Mouse (Mus musculus): ENCODE data around the gene Ubqln1. TPM values are rescaled to one million over a fixed set of nuclear protein-coding genes. Genes with fewer than 3 reads are reported as not detected.

Ubqln1 gene
- total RNA-seq (2021), result 10 to 100 TPM; 51.4 to 53.2 TPM
- long read RNA-seq, experiment 1, transcript Ubqln1-202 (10 exons, 3,561 nt), result major isoform, 55 of 91 reads
- long read RNA-seq, experiment 1, transcript Ubqln1-201 (11 exons, 3,686 nt), result minor isoform, 23 of 91 reads
- long read RNA-seq, experiment 1, partial matches to known transcripts, result 6 of 91 reads
- long read RNA-seq, experiment 1, other reads (novel, unspliced or antisense), result 7 of 91 reads
- long read RNA-seq, experiment 2, transcript Ubqln1-201 (11 exons, 3,686 nt), result minor isoform, 33 of 80 reads
- long read RNA-seq, experiment 2, transcript Ubqln1-202 (10 exons, 3,561 nt), result major isoform, 38 of 80 reads
- long read RNA-seq, experiment 2, partial matches to known transcripts, result 1 of 80 reads
- long read RNA-seq, experiment 2, other reads (novel, unspliced or antisense), result 8 of 80 reads

- DNase-seq, result peak; percentile 92 to 93
- intact Hi-C loops (cut with DNase I), result no loop called here
These were observed at the start of gene Ubqln1 for GRCm38 (mm10) chr13:58215592-58216341. Gene Ubqln1, minus strand, starts transcription at chr13:58215653.

DNA sequence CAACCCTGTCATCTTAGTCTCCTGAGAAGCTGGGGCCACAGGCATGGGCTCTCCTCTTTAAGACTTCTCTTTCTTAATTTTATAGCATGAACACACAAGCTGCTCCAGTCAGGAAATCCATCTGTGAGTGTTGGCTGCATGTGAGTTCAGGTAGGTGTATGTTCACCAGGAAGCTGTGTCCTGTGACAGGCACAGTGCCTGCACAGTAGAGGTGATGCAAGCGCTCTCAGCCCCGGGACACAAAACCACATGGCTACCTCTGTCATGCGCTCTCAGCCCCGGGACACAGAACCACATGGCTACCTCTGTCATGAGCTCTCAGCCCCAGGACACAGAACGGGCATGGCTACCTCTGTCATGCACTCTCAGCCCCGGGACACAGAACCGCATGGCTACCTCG is 48.1 kb upstream of the Ubqln1 start:
- intact Hi-C loops (cut with DNase I), result no loop called here
- no peak for DNase-seq

- intact Hi-C loops (cut with DNase I), result no loop called here
- DNase-seq, result no peak
These were observed 46.2 kb upstream of the Ubqln1 start for GRCm38 (mm10) chr13:58261674-58262073.

DNA sequence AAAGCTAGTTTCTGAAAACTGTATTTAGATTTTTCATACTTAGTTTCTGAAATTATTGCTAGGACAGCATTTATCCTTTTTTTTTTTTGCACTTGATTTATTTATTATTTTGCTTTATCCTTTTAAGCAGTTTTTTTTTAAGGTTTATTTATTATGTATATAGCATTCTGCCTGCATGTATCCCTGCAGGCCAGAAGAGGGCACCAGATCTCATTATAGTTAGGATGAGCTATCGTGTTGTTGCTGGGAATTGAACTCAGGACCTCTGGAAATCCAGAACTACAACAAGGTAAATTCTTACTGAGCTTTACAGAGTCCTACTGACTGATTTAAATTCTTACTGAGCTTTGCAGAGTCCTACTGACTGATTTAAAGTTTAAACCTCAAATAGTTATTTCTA is 37.8 kb upstream of the Ubqln1 start:
- DNase-seq, result no peak
- intact Hi-C loops (cut with DNase I), result no loop called here

DNA sequence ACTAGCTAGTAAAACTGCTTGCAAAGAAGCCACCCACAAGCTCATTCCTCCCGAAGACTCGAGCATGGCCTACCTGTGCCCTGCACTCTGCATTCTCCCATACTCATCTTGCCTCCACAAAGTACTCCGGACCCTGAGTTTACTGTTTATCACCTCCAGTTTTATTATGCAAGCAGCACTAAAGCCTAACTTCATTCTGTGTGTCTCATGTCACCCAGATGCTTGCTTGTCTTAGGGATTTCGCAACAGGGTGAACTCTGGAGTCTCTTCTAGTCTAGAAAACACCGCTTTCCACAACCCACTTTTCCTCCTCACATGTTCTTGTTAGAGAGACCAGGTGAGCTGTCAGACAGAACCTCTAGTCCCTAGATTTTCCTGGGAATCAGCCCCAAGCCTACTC is 33.5 kb upstream of the Ubqln1 start:
- no peak for DNase-seq
- intact Hi-C loops (cut with DNase I), result no loop called here

GRCm38 (mm10) chr13:58236536-58236935 is 21.1 kb upstream of the Ubqln1 start:
- DNase-seq, result no peak

GRCm38 (mm10) chr13:58232611-58233010 is 17.2 kb upstream of the Ubqln1 start:
- intact Hi-C loops (cut with DNase I), result loop anchor here (1.0 to 5.0 kb wide), 3 partner anchors 45 to 220 kb away; no protein-coding TSS in a partner anchor
- DNase-seq, result peak; percentile 25 to 53

More at GRCm38 (mm10) chr13:58236536-58236935, 21.1 kb upstream of the Ubqln1 start:
- intact Hi-C loops (cut with DNase I), result no loop called here

GRCm38 (mm10) chr13:58232070-58232469 is 16.6 kb upstream of the Ubqln1 start:
- intact Hi-C loops (cut with DNase I), result loop anchor here (1.0 to 5.0 kb wide), 3 partner anchors 45 to 219 kb away; no protein-coding TSS in a partner anchor
- no peak for DNase-seq

GRCm38 (mm10) chr13:58228624-58229023 is 13.2 kb upstream of the Ubqln1 start:
- intact Hi-C loops (cut with DNase I), result no loop called here
- no peak for DNase-seq

- intact Hi-C loops (cut with DNase I), result no loop called here
- DNase-seq, result no peak
These were observed 10.2 kb upstream of the Ubqln1 start for GRCm38 (mm10) chr13:58225694-58226093.

DNA sequence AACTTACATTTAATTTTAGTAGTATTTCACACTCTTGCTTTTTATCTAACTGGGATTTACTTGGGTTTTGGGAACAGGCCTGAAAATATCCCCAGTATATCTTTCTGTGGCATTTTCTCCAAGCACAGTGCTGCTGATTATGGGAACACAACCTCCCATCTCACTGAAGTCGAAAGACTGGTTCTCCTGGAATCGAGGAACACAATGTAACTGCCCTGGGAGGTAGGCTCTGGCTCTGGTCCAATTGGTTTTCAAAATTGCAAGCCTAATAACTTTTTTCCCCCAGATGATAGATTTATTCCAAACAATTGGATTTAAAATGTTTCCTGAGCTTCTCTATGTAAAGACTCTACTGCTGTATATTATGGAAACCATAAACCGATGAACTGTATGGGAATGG is 4.8 kb upstream of the Ubqln1 start:
- intact Hi-C loops (cut with DNase I), result no loop called here
- DNase-seq, result no peak

GRCm38 (mm10) chr13:58217536-58217935 is 2.1 kb upstream of the Ubqln1 start:
- intact Hi-C loops (cut with DNase I), result no loop called here
- DNase-seq, result no peak

GRCm38 (mm10) chr13:58216395-58216794 is 942 bp upstream of the Ubqln1 start:
- intact Hi-C loops (cut with DNase I), result no loop called here
- DNase-seq, result no peak

DNA sequence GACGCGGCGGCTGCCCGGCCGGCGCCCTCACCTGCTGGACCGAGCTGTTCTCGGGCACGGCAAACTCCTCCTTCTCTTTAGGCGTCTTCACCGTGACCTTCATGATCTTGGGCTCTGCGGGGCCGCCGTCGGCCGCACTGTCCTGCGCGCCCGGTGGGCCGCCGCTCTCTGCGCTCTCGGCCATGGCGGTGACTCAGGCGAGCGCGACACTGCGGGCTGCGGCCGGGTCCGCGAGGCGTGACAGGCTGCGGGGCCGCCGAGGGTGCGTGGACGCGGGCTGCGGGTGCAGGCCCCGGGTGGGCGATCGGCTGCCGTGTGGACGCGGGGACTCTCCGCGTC is 231 bp downstream of the Ubqln1 start:
- intact Hi-C loops (cut with DNase I), result no loop called here
- DNase-seq, result no peak

- DNase-seq, result peak in 1 of 2 experiments; percentile 12
- intact Hi-C loops (cut with DNase I), result no loop called here
These were observed 854 bp downstream of the Ubqln1 start for GRCm38 (mm10) chr13:58214346-58215252.

DNA sequence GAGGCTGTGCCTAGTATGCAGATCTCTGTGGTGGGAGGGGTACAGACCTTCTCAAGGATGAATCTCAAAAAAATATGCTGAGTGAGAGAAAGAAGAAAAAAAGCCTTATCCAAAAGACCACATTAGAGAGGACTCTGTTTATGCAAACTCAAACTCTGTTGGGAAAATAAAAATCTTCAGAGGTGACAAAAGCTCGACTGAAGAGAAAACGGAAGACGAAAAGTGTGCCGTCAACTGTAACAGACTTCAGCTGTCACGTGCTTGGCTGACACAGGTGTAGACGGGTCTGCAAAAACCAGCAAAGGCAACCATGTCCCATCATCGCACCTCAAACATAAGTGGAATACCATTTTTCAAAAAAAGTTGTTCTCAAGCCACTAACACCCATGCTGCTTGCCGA is 1.7 kb downstream of the Ubqln1 start:
- DNase-seq, result no peak
- intact Hi-C loops (cut with DNase I), result no loop called here

- intact Hi-C loops (cut with DNase I), result no loop called here
- DNase-seq, result no peak
These were observed 2.9 kb downstream of the Ubqln1 start for GRCm38 (mm10) chr13:58212530-58212929.

DNA sequence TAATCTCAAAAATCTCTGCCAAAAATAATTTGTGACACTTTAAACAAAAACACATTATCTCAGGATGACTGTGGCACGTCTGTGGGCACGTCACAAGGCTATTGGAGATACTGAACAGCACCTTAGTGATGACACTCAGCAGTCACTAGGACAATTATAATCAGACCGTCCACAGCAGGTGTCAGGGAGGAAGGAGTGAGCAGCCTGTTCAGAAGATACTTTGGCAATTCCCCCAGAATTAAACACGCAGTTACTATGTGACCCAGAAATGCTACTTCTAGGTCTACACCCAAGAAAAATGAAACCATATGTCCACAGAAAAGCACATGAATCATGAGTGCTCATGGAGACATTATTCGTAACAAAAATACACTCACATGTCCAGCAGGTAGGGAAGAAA is 5.0 kb downstream of the Ubqln1 start:
- DNase-seq, result no peak
- intact Hi-C loops (cut with DNase I), result no loop called here

- DNase-seq, result no peak
- intact Hi-C loops (cut with DNase I), result no loop called here
These were observed 9.4 kb downstream of the Ubqln1 start for GRCm38 (mm10) chr13:58206084-58206483.

GRCm38 (mm10) chr13:58204986-58205385 is 10.5 kb downstream of the Ubqln1 start:
- no peak for DNase-seq
- intact Hi-C loops (cut with DNase I), result no loop called here

GRCm38 (mm10) chr13:58204202-58204601 is 11.3 kb downstream of the Ubqln1 start:
- intact Hi-C loops (cut with DNase I), result no loop called here

More at GRCm38 (mm10) chr13:58204202-58204601, 11.3 kb downstream of the Ubqln1 start:
- DNase-seq, result no peak

Data from heart, postnatal 14 days (tissue).